Mouse (Mus musculus): Measurements from ENCODE around the gene Sox5.

GRCm38 (mm10) chr6:144151957-144152356 is 629.8 kb downstream of the Sox5 start:
- no peak for TF ChIP-seq CTCF (IDR thresholded peaks at IDR 0.05; ENCODE audit: extremely low read depth, insufficient read depth, low read length)
- no peak for TF ChIP-seq POLR2A (IDR thresholded peaks at IDR 0.05; ENCODE audit: extremely low read depth, insufficient read depth, low read length)

All from cortical plate, adult 2 months (tissue).